Mouse (Mus musculus) heart, postnatal 36 days (tissue): ENCODE data around the gene Acsl4. TPM values are rescaled to one million over a fixed set of nuclear protein-coding genes. Genes with fewer than 3 reads are reported as not detected.

Experiments
- DNase-seq, 2 experiments: peaks; one replicate each; pipeline ENCODE4 v3.0.0; 2021 to 2022
- intact Hi-C: fragments of 180-260 bp; cut with DNase I; formaldehyde crosslinking; loops from one replicate; pipeline ENCODE4 v1.15.1; 2025
- total RNA-seq, 2 experiments: library from RNA; stranded (reverse); gene quantifications; 2 replicates each; pipeline ENCODE4 v1.2.3; 2021

Gene Acsl4
- total RNA-seq = 10 to 100 TPM in 1 of 2 experiments, 1 to 10 TPM in 1; 10.0 to 11.5 TPM

- intact Hi-C loops = loop anchor here (5.0 kb wide), 1 partner anchor 292 kb away; the partner anchor contains the start of gene Tmem164
These were observed at the start of gene Acsl4 for GRCm38 (mm10) chrX:142390247-142390908. Gene Acsl4 (minus strand): TSS chrX:142390535.

GRCm38 (mm10) chrX:142437971-142438504 lies 47.7 kb upstream of the Acsl4 start:
- intact Hi-C loops = no loop called here
- DNase-seq = no peak

More at GRCm38 (mm10) chrX:142390247-142390908, at the start of gene Acsl4:
- peak; percentile 85 to 88 for DNase-seq

GRCm38 (mm10) chrX:142432846-142433245 lies 42.5 kb upstream of the Acsl4 start:
- DNase-seq = no peak
- intact Hi-C loops = no loop called here

GRCm38 (mm10) chrX:142427111-142427510 lies 36.8 kb upstream of the Acsl4 start:
- no peak for DNase-seq
- intact Hi-C loops = no loop called here

GRCm38 (mm10) chrX:142426628-142427027 lies 36.3 kb upstream of the Acsl4 start:
- DNase-seq = peak in 1 of 2 experiments; percentile 3
- intact Hi-C loops = no loop called here

GRCm38 (mm10) chrX:142413884-142414283 lies 23.5 kb upstream of the Acsl4 start:
- no peak for DNase-seq
- intact Hi-C loops = no loop called here

GRCm38 (mm10) chrX:142410060-142410459 lies 19.7 kb upstream of the Acsl4 start:
- intact Hi-C loops = no loop called here
- DNase-seq = no peak

GRCm38 (mm10) chrX:142409338-142409737 lies 19.0 kb upstream of the Acsl4 start:
- intact Hi-C loops = no loop called here
- DNase-seq = no peak

GRCm38 (mm10) chrX:142403114-142403513 lies 12.8 kb upstream of the Acsl4 start:
- intact Hi-C loops = no loop called here
- DNase-seq = no peak

- no peak for DNase-seq
- intact Hi-C loops = no loop called here
These were observed 8.3 kb upstream of the Acsl4 start for GRCm38 (mm10) chrX:142398621-142399020.

GRCm38 (mm10) chrX:142390909-142391265 lies 552 bp upstream of the Acsl4 start:
- no peak for DNase-seq
- intact Hi-C loops = loop anchor here (5.0 kb wide), 1 partner anchor 291 kb away; the partner anchor contains the start of gene Tmem164

GRCm38 (mm10) chrX:142389581-142390159 lies 665 bp downstream of the Acsl4 start:
- intact Hi-C loops = loop anchor here (5.0 kb wide), 1 partner anchor 293 kb away; the partner anchor contains the start of gene Tmem164
- peak; percentile 8 to 14 for DNase-seq

- intact Hi-C loops = no loop called here
- no peak for DNase-seq
These were observed 2.2 kb downstream of the Acsl4 start for GRCm38 (mm10) chrX:142388141-142388540.

- no peak for DNase-seq
- intact Hi-C loops = no loop called here
These were observed 2.7 kb downstream of the Acsl4 start for GRCm38 (mm10) chrX:142387634-142388033.

- intact Hi-C loops = no loop called here
- no peak for DNase-seq
These were observed 5.4 kb downstream of the Acsl4 start for GRCm38 (mm10) chrX:142384918-142385317.

GRCm38 (mm10) chrX:142379894-142380293 lies 10.4 kb downstream of the Acsl4 start:
- no peak for DNase-seq
- intact Hi-C loops = no loop called here

- no peak for DNase-seq
- intact Hi-C loops = no loop called here
These were observed 12.3 kb downstream of the Acsl4 start for GRCm38 (mm10) chrX:142378048-142378447.

- intact Hi-C loops = no loop called here
- DNase-seq = no peak
These were observed 13.0 kb downstream of the Acsl4 start for GRCm38 (mm10) chrX:142377358-142377757.

- intact Hi-C loops = no loop called here
- no peak for DNase-seq
These were observed 13.6 kb downstream of the Acsl4 start for GRCm38 (mm10) chrX:142376747-142377146.

- no peak for DNase-seq
These were observed 14.8 kb downstream of the Acsl4 start for GRCm38 (mm10) chrX:142375519-142375918.

GRCm38 (mm10) chrX:142372393-142372792 lies 17.9 kb downstream of the Acsl4 start:
- intact Hi-C loops = loop anchor here (2.0 kb wide), 2 partner anchors 156 to 436 kb away; no protein-coding TSS in a partner anchor
- peak; percentile 27 to 38 for DNase-seq

More at GRCm38 (mm10) chrX:142375519-142375918, 14.8 kb downstream of the Acsl4 start:
- intact Hi-C loops = no loop called here

- intact Hi-C loops = no loop called here
- DNase-seq = no peak
These were observed 20.4 kb downstream of the Acsl4 start for GRCm38 (mm10) chrX:142369935-142370334.
